Mouse (Mus musculus) lung, postnatal 36 days (tissue): ENCODE measurements at regions not wholly inside any gene's neighbourhood (a gene's known extent, or its start where the extent isn't known, plus 50 kb on each side); places are given as distances from the start of the nearest gene placed in this dataset.
A peak's percentile ranks its signal among the peaks of the same experiment; 100 is the strongest.

Source experiments
- DNase-seq: peaks from one replicate; pipeline ENCODE4 v3.0.0; 2022; ENCODE audit warnings: mixed read lengths

DNA sequence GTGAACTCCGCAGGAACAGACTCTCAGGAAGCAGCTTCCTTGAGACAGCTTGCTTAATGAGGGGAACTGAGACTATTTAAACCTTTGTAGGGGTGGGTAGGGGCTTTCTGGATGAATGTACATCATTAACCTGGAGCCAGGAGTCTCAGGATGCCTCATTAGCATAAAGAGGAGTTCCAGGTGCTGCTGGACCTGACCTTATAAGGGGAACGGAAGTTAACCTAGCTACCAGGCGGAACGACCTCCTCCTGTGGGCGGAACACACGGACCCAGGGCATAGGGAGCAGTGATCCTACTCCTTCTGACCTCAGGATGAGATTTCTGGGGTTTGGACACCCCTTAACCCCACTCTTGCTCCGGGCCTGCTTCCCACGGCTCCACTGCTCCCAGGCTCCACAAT is 417.6 kb upstream of the Smim15 start:
- DNase-seq, result no peak

DNA sequence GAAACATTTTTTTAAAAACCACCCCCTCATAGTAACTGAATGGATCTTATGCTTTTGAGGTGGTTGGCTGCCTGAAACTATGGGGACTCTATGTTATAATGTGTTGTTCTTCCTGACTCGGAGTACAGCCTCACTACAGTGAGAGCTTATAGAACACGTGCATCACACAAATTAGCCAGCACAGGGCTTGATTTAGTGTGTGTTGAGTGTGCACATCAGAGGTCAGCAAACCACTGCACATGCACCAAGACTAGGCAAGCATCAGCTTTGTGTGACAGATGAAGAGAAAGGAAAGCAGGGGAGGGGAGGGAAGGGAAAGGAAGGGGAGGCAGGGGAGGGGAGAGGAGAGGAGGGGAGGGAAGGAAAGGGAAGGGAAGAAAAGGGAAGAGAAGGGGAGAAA is 422.9 kb upstream of the Smim15 start:
- DNase-seq, result no peak

DNA sequence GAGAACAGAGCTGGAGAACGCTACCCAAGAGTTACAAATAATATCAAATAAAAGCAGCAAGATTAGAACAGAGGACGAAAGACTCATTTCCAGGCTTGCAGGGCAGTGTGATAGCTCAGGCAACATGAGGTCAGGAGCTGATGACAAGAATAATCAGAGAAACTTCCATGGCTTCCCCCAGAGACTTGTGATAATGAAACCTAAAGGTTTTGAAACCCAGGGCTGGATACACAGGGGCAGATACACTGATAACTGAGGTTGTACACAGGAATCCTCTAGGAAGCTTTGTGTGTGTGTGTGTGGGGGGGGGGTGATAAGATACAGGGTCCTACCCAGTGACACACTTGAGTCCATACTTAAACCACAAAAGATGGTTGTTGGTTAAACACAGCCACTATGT is 423.4 kb upstream of the Smim15 start:
- no peak for DNase-seq

DNA sequence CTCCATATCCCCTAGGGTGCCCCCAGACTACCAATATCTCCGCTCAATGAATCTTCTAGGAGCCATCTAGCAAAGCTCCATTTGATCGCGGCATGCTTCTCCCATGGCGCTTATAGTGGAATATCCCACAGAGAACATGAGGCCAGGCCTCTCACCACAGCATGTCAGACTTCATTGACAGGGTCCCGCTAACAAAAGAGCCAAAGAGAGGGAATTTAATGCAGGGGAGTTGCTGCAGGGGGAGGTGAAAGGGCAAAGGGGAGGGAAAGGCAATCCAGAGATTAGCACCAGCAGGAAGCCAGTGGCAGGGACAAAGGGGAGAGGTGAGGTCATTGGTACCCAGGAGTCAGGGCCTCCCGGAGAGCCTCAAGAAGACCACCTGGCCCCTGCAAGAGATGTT is 424.0 kb upstream of the Smim15 start:
- DNase-seq, result no peak

DNA sequence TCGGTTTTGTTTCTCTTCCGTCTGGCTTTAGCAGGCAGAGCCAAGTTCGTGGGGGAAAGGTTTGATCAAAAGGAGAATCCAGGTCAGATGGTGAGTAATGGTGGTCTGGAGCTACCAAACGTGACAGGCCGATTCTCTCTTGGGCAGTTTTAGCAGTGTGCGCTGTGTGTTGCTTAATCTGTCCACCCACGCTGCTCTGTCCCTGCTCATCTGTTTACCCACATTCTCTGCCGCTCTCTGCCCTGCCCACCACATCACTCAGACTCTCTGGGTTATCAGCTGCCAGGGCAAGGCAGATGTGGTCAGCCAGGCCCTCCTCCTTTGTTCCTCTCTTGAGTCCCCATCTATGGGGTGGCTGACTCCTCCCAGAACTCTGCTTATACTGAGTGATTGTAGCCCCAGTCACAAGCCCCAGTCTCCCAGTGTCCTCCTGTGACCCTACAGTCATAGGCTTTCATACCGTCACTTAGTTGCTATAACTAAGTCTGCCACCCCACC is 424.8 kb upstream of the Smim15 start:
- DNase-seq, result no peak

DNA sequence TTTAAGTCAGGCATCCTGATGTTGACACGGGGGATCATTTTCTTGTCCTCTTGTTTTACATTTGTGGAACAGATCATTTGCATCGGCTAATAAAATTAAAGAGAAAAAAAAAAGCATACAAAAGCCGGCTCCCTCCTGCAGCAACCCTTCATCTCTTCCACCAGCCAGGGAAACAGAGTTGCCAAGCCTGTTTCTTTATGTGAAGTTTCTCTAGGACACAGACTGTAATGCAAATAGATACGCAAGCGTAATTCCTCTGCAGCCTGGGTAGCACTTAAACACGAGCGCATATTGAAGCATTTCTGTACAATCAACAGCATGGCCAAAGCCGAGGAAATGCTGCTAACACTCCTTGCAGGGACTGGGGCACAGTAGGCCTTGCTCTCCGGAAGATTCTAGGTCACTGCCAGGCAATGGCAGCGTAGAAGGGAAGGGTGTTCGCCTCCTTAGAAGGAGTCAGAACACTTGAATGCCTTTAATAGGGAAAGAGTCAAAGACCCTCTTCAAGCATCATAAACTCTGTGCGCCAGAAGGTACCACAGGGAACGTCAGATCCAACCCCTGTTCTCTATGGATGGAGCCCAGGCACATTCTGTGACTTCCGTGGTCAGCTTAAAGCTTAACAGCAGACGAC is 425.3 kb upstream of the Smim15 start:
- DNase-seq, result no peak

DNA sequence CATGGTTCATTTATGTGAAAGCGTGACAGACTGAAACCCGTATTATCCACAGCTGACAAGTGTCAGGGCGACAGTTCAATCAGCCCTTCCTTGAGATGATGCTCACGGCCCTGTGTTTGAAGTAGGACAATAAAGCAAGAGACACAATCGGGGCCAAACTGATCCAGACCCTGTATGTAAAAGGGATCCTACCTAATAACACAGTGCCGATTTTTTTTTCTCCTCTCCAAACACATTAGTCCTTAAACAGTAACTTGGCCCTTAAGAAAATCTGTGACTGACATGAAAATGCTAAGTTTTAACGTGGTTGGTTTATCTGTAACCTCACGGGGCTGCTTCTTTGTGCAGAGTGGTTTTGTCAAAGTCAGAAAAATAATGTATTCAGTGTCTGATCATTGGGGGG is 425.9 kb upstream of the Smim15 start:
- no peak for DNase-seq

DNA sequence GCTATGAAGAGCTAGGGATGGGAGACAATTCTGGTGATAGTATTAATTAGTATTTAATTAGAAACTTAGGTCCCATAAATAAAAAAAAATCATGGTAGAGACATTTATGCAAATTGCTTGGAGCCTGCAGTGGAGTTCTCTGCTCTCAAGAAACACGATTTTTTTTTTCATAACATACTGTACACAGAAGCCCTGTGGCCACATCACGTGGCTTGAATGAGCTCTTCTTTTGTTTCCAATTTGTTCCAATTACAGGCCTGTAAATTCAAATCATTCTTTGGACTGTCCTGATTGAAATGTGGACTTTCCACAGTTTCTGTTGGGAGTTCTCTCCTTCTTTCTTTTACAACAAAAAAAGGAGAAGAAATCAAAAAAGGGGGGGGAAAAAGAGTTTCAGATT is 426.7 kb upstream of the Smim15 start:
- no peak for DNase-seq

DNA sequence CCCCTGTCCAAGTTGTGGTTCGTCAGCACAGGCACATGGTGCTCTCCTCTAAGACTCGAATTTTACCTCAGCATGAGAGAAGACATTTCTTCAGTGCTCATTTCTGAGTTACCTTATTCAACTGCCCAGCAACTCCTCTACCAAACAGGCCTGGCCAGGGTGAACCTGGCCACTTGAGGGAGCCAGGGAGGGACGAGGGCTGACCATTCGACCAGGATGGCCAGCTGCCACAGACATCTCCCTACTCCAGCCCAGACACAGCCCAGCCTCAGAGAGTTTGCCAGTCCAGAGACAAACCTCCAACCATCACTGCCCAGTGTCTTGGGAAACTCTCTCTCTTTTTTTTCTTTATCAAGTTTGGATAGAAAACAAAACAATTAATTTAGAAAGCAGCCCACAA is 427.5 kb upstream of the Smim15 start:
- peak; percentile 45 for DNase-seq

DNA sequence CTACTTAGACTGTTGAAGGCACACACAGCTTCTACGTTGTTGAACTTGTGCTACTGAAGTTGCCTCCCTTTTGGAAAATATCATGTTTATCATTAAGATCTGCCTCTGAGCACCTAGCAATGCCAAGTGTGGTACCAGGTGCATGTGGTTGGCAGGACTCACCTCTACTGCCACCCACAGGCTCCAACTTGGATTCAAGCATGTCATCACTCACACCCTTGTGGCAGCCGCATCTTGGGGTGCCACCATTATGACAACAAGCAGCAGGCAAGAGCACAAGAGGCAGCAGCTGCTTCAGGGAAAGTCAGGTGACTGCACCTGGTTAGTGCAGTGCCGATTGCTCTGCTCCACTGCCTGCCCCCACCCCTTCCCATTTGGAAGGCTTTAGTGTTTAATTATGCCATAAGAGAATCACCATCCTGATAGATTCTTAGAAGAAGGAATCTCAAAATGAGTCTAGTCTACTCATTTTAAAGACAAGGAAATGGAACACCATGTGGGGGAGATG is 435.2 kb upstream of the Smim15 start:
- no peak for DNase-seq

DNA sequence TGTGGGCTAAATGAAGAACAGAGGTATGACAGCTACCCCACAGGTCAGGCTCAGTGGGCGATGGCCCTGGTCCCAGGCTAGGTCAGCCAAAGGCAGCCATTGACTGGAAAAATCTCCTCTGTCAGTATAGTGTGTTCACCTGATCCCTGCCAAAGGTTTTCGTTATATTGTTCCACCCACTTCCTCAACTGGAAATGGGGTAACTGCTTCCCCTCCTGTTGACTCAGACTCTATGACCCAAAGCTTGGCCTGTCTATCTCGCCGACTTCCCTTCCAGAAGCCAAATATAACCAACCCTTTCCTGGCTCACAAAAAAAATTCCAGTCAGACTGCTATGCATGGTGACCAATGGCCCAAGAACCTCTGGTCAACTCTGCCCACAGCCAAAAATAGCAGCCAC is 437.0 kb upstream of the Smim15 start:
- peak; percentile 52 for DNase-seq

DNA sequence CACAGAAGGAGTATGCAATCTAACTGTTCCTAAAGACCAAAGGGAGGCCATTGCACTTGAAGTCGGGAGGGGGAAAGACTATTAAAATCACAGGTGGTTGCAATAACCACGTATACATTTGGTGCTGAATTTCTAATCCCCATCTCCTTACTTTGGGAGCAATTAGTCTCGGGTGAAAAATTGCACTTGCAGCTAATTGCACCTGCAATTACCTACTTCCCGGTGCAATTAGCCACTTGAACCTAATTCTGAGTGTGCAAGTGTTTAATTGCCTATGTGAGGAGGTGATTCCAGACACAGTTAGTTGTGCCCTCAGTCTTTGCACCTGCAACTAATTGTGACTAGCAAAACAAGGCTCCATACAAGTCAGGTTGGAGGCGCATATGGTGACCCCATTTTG is 442.1 kb upstream of the Smim15 start:
- no peak for DNase-seq

DNA sequence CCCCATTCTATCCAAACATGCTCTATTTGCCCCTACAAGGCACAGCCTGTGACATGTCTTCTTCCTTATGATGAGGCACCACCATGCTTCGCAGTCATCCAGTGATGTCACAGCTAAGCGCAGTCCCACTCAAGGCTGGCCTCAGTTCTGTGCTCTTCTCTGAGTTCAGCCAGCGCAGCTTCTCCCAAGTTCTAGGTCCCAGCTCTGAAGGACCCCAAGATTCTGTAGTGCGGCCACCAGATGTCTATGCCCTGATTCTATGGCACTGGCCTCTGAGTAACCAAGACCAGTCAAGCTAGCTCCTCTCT is 443.2 kb upstream of the Smim15 start:
- no peak for DNase-seq

DNA sequence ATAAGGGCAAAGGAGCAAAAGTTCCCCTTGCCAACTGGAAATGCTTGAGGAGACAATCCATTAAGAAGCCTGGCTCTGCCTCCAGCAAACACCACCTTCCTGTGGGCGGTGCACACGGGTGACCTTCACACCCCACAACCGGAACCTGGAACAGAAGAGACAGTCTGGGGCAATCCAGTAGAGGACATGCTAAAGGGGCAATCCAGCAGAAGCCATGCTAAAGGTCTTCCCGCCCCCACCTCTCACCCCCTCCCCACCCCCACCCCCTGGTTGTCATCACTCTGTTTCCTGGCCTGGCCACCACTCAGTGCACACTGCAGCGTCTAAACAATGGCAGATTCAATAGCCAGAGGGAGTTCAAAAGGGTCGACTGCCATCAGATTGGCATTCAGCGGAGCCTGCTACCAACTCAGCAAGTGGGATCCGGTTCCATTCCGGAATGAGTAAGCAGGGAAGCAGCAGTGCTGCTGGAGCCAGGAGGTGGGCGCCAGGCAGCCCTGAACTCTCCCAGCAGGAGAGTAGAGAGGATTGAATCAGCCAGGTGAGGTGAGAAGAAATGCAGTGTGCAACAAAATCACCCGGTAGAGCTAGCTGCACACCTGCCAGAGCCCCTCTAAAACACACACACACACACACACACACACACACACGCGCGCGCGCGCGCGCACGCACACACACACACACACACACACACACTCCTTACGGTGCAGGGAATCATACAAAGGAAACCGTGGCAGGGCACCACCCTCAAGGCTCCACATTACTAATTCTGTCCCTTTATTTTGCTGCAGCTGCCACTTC is 443.7 kb upstream of the Smim15 start:
- peak; percentile 51 for DNase-seq

DNA sequence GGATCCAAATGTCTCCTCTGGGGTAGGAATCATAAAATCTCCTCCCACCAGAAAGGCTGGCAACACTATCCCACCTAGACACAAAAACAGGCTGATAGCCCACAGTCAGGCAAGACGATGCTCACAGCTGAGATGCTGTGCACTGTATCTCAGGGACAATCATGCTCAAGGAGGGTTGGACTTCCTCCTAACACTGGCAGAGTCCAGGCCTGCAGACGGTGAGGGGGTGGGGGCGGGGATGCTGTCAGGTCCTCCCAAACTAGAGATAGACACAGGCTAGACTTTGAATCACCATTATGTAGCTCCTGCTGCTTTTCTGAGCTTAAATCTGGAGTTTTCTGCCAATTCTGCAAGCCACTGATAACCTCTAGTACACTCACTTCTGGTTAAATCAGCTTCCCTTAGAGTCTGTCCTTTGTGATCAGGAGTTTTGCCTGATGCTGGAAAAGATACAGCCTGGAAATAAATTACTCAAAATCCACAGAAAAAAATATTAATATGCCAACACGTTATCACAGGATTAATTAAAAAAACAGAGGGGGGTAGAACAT is 445.1 kb upstream of the Smim15 start:
- DNase-seq, result no peak

DNA sequence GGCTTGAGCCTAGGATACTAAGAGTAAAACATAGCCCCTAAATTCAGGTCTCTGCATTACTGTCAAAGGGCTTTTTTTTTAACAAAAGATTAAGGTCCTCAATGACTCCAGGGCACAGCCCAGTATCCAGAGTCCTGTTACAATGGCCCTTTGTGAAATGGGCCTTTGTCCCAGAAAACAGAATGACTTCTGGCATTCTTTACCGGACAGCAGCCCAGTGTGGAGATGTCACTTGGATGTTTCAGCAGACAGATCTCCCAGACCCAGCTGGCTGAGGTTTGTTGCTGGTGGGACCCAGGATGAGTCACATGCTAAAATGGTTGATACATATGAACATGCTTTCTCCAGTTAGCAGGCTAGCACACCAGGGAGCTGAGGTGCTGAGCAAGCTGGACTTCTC is 445.9 kb upstream of the Smim15 start:
- DNase-seq, result no peak

DNA sequence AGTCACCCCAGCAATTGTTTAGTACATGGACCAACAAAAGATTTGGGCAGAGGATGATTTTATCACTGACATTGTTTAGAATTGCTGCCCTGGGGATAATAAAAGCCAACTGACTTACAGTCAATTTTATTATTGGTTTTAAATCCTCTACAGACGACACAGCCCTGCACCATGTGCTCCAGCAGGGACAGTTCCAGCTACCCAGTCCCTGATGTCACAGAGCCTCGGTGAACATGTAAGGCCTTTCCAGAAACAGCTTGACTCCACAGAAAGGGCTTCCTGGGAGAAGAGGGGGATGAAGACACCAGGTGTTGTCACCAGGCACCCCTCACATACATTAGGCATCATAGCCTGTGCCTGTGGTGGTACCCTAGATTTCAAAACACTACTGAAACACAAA is 447.0 kb upstream of the Smim15 start:
- DNase-seq, result no peak

DNA sequence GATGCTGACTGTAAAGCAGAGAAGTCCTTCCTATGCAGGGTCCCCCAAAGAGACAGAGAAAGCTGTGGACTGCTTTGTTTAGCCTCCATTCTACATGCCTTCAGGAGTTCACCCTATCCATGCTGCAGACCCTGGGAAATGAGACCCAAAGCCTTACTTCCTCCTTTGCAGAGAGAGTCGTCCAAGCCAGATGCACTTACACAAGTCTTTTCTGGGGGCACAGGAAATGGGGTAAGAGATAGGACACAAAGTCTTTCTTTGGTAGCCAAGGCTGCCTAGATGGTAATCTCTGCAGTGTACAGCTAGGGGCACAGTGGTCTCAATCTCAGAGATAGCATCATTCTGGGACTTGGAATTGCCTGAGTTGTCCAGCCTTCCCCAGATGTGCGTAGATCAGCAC is 448.1 kb upstream of the Smim15 start:
- no peak for DNase-seq

DNA sequence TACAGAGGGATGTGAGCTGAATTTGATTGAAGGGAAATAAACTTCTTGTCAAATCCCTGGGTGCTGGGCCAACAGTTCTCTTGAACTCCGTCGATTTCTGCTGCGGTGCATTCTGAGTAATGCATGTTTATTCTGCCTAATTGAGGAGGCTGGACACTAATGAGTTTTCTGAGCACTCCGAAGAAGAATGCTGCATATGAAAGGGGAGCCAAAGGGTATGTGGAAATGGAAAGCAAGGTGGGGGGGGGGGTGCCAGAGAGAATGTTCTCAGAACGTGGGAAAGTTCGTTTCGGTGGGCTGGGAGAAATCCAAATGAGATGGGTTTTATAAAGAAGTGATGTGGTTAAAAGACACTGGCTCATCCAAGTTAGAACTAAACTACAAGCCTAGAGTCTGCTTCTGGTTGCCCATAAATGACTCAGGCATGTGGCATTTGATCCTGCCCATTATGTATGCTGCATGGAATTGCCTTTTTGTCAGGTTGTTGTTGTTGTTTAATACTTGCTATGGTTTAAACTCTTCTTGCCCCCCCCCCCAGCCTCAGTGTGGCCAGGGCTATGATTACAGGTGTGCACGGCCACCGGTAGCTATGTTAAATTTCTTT is 455.7 kb upstream of the Smim15 start:
- DNase-seq, result no peak

DNA sequence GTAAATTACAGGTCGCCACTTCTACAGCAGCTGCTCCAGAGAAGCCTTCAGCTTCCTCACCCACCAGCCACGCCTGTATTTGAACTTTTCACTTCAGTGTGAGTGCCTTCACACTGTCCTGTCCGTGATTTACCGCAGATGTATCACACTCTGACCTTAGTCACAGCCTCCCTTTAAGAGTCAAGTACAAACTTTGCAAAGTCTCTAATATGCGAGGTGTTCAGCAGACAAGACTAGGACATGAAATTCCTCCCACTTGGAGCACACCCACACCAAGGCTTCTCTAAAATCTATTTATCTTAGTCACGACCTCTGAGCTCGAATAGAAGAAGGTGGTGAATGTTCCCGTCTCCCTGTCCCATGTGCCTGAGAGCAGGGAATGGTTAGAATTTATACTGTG is 456.6 kb upstream of the Smim15 start:
- DNase-seq, result no peak

DNA sequence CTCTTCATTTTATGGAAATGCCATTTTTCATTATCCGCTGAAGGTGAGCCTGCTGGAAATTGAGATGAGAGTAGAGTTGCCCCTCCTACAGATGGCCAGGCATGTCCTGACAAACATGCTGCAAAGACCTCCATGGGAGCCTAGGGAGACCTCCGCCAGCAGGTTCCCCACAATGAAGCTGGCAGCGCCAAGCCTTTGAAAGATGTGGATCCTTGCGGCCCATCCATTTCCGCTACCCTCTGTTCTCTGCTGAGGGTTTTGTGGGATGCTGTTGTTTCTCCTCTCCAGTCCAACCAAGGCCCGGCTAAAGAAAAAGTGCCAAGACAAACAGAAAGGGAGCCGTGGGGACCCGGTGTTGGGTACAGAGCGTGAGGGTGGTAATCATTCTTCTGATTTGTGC is 458.3 kb upstream of the Smim15 start:
- no peak for DNase-seq

DNA sequence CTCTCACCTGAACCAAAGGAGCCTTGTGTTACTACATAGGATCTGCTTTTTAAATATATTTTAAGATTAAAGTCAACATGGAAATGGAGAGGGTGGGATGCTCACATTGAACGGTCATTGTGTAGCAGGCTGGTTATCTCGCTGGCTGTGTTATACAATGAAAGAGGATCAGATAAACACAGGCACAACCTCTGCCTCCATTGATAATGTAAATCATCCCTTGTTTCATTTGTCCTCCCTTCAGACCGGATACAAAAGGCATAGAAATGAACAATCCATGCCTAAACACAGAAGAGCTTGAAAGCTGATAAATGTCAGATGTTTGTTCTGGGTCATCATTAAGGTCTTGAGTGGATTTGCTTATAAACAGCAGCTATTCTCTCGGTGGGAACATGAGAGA is 458.9 kb upstream of the Smim15 start:
- peak; percentile 12 for DNase-seq

DNA sequence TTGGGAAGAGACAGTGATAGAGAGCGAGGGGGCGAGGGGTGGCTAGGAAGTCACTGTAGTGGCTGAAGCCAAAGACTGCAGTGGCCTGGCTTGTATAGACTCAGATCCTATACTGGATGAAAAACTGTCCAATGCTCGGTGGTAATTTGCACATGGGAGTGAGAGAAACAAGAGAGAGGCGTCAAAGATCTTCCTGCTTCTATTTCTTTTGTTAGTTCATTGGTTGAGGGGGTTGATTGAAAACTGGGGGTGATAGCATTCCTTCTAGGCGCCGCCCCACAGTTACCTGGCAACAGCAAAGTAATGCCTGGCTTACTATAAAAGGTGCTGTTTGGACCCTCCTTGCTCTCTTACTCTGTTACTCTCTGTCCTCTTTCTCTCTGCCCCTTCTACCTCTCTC is 465.3 kb upstream of the Smim15 start:
- no peak for DNase-seq

DNA sequence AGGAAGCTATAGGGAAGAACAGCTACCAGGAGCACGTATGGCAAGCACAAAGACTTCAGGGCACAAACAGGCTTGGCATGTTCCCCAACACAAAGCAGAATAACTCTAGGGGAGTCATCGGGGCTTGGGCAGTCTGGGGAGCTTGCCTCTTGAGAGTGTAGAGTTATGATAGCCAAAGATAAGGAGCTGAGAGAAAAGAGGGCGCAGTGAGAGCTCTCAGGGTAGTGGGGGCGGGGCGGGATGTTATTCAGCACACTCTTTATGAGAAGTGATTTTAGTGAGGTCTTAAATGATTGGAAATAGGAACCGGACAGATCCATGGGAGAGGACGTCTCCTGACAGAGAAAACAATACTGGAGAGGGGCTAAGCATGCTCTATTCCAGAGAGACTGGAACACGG is 466.4 kb upstream of the Smim15 start:
- DNase-seq, result no peak
